Mouse (Mus musculus): ENCODE results near the gene Bbs9. TPM values are rescaled to one million over a fixed set of nuclear protein-coding genes. Genes with fewer than 3 reads are reported as not detected.
A peak's percentile ranks its signal among the peaks of the same experiment; 100 is the strongest.
"Not testable (repeated sequence)": the region's sequence is repeated elsewhere in the genome, so short reads cannot be mapped to it uniquely, and the experiment has no call there.

Gene Bbs9
- polyA plus RNA-seq, 1 experiment from 2014 or later: 13.0 TPM

DNA sequence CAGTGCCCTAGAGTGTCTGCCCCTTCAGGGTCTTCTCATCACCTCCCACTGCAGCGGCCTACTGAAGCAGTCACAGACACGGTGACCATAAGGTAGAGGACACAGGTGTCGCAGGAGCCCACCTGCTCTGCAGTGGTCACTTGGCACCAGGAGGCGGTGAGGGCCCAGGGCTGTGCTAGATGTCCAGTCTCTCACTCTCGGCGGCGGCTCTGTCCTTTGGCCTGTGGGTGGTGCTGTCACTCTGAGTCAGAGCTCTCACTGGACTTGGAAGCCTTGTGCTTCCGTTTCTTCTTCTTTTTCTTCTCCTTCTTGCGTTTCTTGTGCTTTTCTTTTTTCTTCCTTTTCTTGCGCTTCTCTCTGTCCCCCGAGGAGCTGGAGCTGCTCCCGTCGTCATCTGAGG, 27.1 kb upstream of the Bbs9 start:
- peaks cover 70% of the 10 kb centered on the region for H3K36me3 ChIP-seq
- 86% methylated on average over 13 of the region's 13 CpGs for WGBS
- no peak overlapping the region for H3K4me3 ChIP-seq
- H3K9ac ChIP-seq: no peak overlapping the region
- no peak overlapping the region for H3K4me2 ChIP-seq
- no peaks in the 10 kb centered on the region for H3K4me1 ChIP-seq
- H3K27ac ChIP-seq: no peak overlapping the region
- no peaks in the 10 kb centered on the region for H3K27me3 ChIP-seq
- no peaks in the 10 kb centered on the region for H3K9me3 ChIP-seq
- ATAC-seq (ENCODE audit: insufficient number of reproducible peaks, low FRiP score, low TSS enrichment, low read depth): no peak

DNA sequence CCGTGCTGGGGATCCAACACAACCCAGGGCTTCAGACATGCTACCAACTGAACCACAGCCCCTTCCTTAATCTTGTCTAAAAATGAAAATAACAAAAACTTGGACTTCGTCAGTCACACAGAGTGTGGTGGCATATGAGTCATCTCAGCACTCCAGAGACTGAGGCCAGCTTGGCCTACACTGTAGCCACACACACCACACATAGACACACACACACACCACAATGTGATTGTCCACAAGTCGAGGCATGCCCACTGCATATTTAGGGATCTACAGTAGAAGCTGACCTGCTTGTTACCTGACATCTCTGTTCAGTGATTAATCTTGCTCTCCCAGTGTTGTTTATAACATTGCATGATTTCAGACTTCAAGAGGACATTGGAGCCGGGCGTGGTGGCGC, 26.3 kb upstream of the Bbs9 start:
- no peak overlapping the region for H3K27ac ChIP-seq
- H3K4me1 ChIP-seq: no peaks in the 10 kb centered on the region
- no peak overlapping the region for H3K4me2 ChIP-seq
- peaks cover 78% of the 10 kb centered on the region for H3K36me3 ChIP-seq
- no peaks in the 10 kb centered on the region for H3K9me3 ChIP-seq
- no peak for ATAC-seq (ENCODE audit: insufficient number of reproducible peaks, low FRiP score, low TSS enrichment, low read depth)
- H3K4me3 ChIP-seq: no peak overlapping the region
- 92% methylated on average over 6 of the region's 6 CpGs for WGBS
- H3K9ac ChIP-seq: no peak overlapping the region
- H3K27me3 ChIP-seq: no peaks in the 10 kb centered on the region

DNA sequence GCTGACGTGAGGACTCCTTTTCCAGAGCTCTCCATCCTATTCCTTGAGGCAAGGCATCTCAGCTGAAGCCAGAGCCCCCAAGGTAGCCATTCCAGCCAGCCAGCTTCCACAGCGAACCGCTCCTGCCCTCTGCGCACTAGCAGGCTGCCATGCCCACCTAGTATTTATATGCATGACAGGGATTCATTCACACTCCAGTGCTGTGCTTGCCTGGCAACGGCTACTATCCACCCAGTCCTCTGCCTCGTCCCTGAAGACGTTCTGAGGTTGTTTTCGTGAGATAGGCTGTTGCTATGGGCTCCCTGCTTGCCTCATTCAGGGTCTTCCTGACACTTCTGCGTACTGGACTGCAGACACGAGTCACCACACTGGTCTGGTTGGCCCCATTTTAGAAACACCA, 22.8 kb upstream of the Bbs9 start:
- H3K9ac ChIP-seq: no peak overlapping the region
- no peak for ATAC-seq (ENCODE audit: insufficient number of reproducible peaks, low FRiP score, low TSS enrichment, low read depth)
- 88% methylated on average over 10 of the region's 10 CpGs for WGBS
- H3K9me3 ChIP-seq: no peaks in the 10 kb centered on the region
- no peak overlapping the region for H3K4me2 ChIP-seq
- peaks cover 95% of the 10 kb centered on the region for H3K36me3 ChIP-seq
- no peaks in the 10 kb centered on the region for H3K4me1 ChIP-seq
- no peaks in the 10 kb centered on the region for H3K27me3 ChIP-seq
- no peak overlapping the region for H3K4me3 ChIP-seq
- H3K27ac ChIP-seq: no peak overlapping the region

DNA sequence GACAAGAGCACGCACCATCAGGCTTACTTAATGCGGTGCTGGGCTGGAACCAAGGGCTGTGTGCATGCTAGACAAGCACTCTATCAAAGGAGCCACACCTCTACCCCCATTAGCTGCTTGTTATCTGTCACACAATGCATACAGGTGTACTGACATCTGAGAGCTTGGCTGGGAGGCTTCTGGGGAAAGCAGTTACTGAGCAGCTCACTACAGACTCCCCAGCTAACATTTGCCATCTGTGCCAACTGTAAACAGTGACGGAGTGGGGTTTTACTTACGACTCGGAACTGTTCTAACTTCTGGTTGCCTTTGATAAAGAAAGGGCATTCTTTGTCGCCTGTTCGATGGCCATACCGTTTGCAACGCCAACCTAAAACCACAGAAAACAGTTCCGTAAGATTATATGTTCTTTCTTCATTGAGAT, 22.0 kb upstream of the Bbs9 start:
- peaks cover 88% of the 10 kb centered on the region for H3K36me3 ChIP-seq
- ATAC-seq (ENCODE audit: insufficient number of reproducible peaks, low FRiP score, low TSS enrichment, low read depth): no peak

DNA sequence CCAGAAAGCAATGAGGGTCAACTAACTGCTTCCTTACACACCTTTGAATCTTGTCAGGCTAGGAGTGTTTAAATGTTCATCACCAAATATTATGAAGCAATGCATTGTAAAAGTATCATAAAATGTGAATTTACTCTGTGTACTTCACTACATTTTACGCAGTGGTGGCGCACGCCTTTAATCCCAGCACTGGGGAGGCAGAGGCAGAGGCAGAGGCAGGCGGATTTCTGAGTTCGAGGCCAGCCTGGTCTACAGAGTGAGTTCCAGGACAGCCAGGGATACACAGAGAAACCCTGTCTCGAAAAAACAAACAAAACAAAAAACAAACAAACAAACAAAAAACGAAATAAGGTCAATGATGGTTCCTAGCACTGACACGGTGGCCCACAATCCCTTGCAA, 21.5 kb upstream of the Bbs9 start, which contains the start of gene Gm17545:
Gm17545 (plus strand) TSS at position 301 of the 400 bp plus-strand sequence.
- not testable (repeated sequence) for H3K27me3 ChIP-seq; H3K9me3 ChIP-seq; H3K4me3 ChIP-seq; H3K4me1 ChIP-seq; H3K9ac ChIP-seq; H3K4me2 ChIP-seq; H3K27ac ChIP-seq; ATAC-seq (ENCODE audit: insufficient number of reproducible peaks, low FRiP score, low TSS enrichment, low read depth)
- WGBS: 93% methylated on average over 8 of the region's 8 CpGs
- peaks cover 87% of the 10 kb centered on the region for H3K36me3 ChIP-seq

More for the DNA sequence above, 22.0 kb upstream of the Bbs9 start:
- no peak overlapping the region for H3K4me2 ChIP-seq
- no peaks in the 10 kb centered on the region for H3K9me3 ChIP-seq
- no peak overlapping the region for H3K9ac ChIP-seq
- H3K27ac ChIP-seq: no peak overlapping the region
- H3K4me3 ChIP-seq: no peak overlapping the region
- 92% methylated on average over 10 of the region's 10 CpGs for WGBS
- no peaks in the 10 kb centered on the region for H3K4me1 ChIP-seq
- H3K27me3 ChIP-seq: no peaks in the 10 kb centered on the region

DNA sequence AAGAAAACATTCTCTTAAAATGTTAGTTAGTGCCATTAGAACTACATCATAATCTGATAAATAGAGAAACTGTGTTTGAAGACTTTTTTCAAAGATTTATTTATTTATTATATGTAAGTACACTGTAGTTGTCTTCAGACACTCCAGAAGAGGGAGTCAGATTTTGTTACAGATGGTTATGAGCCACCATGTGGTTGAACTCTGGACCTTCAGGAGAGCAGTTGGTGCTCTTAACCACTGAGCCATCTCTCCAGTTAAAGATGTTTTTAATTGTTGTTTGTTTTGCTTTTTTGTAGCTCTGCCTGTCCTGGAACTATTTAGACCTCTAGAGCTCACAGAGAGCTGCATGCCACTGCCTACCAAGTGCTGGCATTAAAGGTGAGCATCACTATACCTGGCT, 20.5 kb upstream of the Bbs9 start:
- no peak overlapping the region for H3K27ac ChIP-seq
- no peaks in the 10 kb centered on the region for H3K4me1 ChIP-seq
- no peak overlapping the region for H3K9ac ChIP-seq
- ATAC-seq (ENCODE audit: insufficient number of reproducible peaks, low FRiP score, low TSS enrichment, low read depth): no peak
- no peaks in the 10 kb centered on the region for H3K9me3 ChIP-seq
- no peaks in the 10 kb centered on the region for H3K27me3 ChIP-seq
- H3K4me2 ChIP-seq: no peak overlapping the region
- no peak overlapping the region for H3K4me3 ChIP-seq
- H3K36me3 ChIP-seq: peaks cover 78% of the 10 kb centered on the region

DNA sequence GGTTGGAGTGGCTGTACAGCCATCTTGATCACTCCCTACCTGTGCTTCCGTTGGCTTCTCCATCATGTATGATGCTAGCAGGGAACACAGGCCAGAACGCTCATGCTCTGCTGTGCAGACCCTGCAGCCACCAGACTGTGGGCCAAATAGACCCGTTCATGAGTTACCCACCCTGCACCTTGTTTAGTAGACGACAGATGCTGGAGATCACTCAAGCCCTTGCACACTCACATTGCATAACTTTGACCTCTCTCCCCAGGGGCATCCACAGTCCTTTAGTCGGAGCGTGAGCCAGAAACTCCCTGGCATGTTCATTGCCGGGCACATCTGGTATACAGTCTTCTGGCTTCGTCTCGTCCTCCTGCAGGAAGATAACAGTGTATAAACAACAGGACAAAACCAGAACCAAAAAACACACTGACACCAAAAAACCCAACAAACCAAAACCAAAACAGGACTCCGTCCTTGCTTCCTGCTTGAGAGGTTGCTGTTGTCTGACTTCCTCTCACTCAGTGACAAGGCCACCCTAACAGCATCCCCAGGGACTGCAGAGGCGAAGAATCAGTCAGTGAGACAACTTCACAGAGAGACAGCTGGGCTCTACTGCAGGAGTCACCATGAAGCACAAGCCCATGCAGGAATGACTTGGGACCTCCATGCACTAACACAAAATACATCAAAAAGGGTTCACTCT, 18.2 kb upstream of the Bbs9 start:
- H3K4me3 ChIP-seq: no peak overlapping the region
- peaks cover 68% of the 10 kb centered on the region for H3K36me3 ChIP-seq
- whole genome bisulfite sequencing: 86% methylated on average over 11 of the region's 11 CpGs
- H3K4me2 ChIP-seq: no peak overlapping the region
- H3K27me3 ChIP-seq: no peaks in the 10 kb centered on the region
- no peaks in the 10 kb centered on the region for H3K4me1 ChIP-seq
- ATAC-seq (ENCODE audit: insufficient number of reproducible peaks, low FRiP score, low TSS enrichment, low read depth): no peak
- no peaks in the 10 kb centered on the region for H3K9me3 ChIP-seq
- H3K9ac ChIP-seq: no peak overlapping the region
- H3K27ac ChIP-seq: no peak overlapping the region

DNA sequence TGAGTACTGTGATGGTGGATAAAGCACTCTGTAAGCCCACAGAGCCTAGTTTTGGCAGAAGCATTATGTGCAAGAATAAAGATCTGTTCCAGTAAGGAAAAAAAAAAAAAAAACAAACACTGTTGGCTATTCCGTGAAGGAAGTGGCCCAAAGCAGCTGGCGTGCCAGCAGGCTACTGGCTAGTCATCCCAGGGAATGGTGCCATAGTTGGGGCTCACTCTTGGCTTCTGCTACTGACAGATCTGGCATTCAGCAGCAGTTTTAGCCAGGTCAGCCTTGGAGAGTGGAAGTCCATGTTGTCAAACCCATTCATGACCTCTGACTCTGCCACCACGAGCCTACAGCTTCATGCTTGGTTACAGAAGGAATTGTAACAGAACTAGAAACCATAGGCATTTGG, 13.6 kb upstream of the Bbs9 start:
- H3K4me2 ChIP-seq: no peak overlapping the region
- no peaks in the 10 kb centered on the region for H3K27me3 ChIP-seq
- no peaks in the 10 kb centered on the region for H3K4me1 ChIP-seq
- no peak for ATAC-seq (ENCODE audit: insufficient number of reproducible peaks, low FRiP score, low TSS enrichment, low read depth)
- no peaks in the 10 kb centered on the region for H3K9me3 ChIP-seq
- WGBS: 95% methylated on average over 3 of the region's 3 CpGs
- peaks cover 47% of the 10 kb centered on the region for H3K36me3 ChIP-seq
- H3K4me3 ChIP-seq: no peak overlapping the region
- H3K27ac ChIP-seq: no peak overlapping the region
- H3K9ac ChIP-seq: no peak overlapping the region

DNA sequence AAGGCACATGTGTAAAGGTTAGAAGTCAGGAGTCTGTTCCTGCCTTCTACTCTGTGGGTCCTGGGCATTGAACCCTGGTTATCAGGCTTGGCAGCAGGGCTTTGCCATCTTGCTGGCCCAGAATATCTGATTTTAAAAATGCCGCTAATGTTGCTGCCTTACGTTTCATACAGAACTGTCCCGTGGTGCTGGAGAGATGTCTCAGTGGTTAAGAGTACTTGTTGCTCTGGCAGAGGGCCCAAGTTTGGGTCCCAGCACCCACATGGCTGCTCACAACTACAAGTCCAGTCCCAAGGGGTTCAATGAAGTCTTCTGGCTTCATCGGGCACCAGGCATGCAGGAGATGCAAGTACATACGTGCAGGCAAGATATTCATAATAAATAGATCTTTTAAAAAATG, 9.3 kb upstream of the Bbs9 start:
- Histone ChIP-seq H3K36me3 (peaks cover 34% of the 10 kb centered on the region), H3K9ac (no peak overlapping the region), H3K4me1 (0 out of 2 replicates have a peak, but pooled peaks cover 6% of the 10 kb centered on the region), H3K4me3 (no peak overlapping the region), H3K9me3 (no peaks in the 10 kb centered on the region), H3K27me3 (no peaks in the 10 kb centered on the region), H3K27ac (no peak overlapping the region), H3K4me2 (no peak overlapping the region)
- ATAC-seq (ENCODE audit: insufficient number of reproducible peaks, low FRiP score, low TSS enrichment, low read depth): no peak
- whole genome bisulfite sequencing: 96% methylated on average over 5 of the region's 5 CpGs

DNA sequence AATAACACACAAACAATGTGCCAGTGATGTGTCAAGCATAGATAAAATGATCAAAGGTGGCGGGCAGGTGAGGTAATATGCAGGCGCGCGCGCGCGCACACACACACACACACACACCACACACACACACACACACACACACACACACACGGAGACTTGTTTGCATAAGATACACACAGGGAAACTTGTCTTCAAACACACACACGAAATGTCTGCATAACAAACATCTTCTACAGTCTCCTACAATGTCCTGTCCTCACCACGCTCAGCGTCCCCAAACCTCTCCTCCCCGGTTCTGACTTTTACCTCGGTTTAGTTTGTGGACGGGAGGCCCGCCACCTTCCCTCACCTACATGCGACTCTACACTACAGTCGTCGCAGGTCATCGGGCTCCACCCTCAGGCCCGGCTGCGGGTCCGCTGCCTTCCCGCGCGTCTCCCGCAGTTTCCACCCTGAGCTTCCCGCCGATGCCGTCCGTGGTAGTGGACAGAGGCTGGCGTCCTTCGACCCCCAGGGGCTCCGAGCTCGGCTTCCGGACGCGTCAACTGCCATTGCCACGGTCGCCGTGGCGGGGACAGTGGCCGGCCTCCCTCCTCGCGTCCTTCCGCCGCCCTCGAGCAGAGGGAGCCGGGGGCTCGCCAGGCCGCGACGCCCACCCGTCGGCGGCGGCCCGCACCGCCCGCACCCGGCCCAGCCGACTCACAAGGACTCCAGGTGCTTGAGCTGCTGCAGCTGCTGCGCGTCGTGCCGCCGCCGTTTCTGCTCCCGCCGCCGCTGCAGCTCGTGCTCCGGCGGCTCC, 7.9 kb upstream of the Bbs9 start:
- H3K4me1 ChIP-seq: 0 out of 2 replicates have a peak, but pooled peaks cover 6% of the 10 kb centered on the region
- ATAC-seq (ENCODE audit: insufficient number of reproducible peaks, low FRiP score, low TSS enrichment, low read depth): peak; percentile 81
- H3K36me3 ChIP-seq: peaks cover 26% of the 10 kb centered on the region
- peak overlapping the region; percentile 89 for H3K4me3 ChIP-seq
- H3K9me3 ChIP-seq: no peaks in the 10 kb centered on the region
- H3K27ac ChIP-seq: peak overlapping the region; percentile 92
- H3K4me2 ChIP-seq: peak overlapping the region; percentile 67
- WGBS: 1% methylated on average over 73 of the region's 73 CpGs
- no peaks in the 10 kb centered on the region for H3K27me3 ChIP-seq
- peak overlapping the region; percentile 94 for H3K9ac ChIP-seq

DNA sequence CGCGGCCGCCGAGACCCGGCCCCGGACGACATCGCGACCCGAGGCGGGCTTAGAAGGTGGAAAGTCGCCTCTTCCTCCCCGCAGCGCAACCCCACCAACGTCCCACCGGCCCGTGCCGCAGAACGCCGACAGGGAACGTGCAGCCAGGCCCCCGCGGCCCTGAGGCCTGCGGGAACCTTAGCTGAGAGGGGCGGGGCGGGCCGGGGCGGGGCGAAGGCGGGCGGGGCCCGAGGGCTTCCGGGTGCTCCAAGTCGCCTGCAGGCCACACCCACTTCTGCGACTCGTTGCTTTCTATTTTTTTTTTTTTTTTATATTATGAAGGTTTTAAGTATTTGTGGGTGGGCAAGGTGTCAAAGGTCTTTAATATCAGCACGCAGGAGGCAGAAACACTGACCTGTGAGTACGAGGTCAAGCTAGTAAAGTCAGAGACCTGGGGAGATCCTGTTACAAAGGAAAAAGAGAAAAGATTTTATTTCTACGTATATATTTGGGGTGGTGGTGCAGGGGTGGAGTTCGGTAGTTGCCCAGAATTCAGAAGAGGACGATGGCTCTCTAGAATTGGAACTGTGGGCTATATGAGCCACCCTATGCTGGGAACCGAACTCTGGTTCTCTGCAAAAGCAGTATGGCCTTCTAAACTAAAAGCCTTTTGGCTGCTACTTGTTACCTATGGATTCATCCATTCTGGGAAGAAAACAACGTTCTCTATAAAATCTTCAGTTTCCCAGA, 7.2 kb upstream of the Bbs9 start:
- H3K9ac ChIP-seq: peak overlapping the region; percentile 94
- 0 out of 2 replicates have a peak, but pooled peaks cover 6% of the 10 kb centered on the region for H3K4me1 ChIP-seq
- H3K36me3 ChIP-seq: peaks cover 21% of the 10 kb centered on the region
- ATAC-seq (ENCODE audit: insufficient number of reproducible peaks, low FRiP score, low TSS enrichment, low read depth): peak; percentile 86
- peak overlapping the region; percentile 67 for H3K4me2 ChIP-seq
- peak overlapping the region; percentile 92 for H3K27ac ChIP-seq
- WGBS: 4% methylated on average over 28 of the region's 43 CpGs
- H3K4me3 ChIP-seq: peak overlapping the region; percentile 89
- H3K9me3 ChIP-seq: no peaks in the 10 kb centered on the region
- H3K27me3 ChIP-seq: no peaks in the 10 kb centered on the region

DNA sequence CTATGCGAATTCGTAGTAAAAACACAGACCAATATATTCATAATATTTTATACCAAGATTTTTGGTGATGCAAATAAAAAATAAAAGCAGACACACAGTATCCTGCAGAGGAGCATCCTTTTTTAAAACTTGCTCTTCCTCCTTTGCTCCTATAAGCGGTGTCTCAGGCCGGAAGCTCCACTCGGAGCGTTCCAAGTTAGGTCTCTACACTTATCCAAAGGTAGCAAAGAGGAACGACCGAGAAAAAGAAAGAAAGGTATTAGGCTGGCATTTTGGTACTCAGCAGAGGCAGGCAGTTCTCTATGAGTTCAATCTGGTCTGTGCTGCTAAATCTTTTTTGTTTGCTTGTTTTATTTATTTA, 6.6 kb upstream of the Bbs9 start:
- 76% methylated on average over 8 of the region's 8 CpGs for WGBS
- no peak for ATAC-seq (ENCODE audit: insufficient number of reproducible peaks, low FRiP score, low TSS enrichment, low read depth)
- no peaks in the 10 kb centered on the region for H3K27me3 ChIP-seq

More for the DNA sequence above, 6.6 kb upstream of the Bbs9 start:
- H3K27ac ChIP-seq: no peak overlapping the region
- H3K36me3 ChIP-seq: peaks cover 16% of the 10 kb centered on the region
- no peak overlapping the region for H3K4me3 ChIP-seq
- H3K9ac ChIP-seq: no peak overlapping the region
- no peaks in the 10 kb centered on the region for H3K9me3 ChIP-seq
- 0 out of 2 replicates have a peak, but pooled peaks cover 6% of the 10 kb centered on the region for H3K4me1 ChIP-seq
- no peak overlapping the region for H3K4me2 ChIP-seq

Measured in limb, embryonic 15.5 days (tissue).